Mouse (Mus musculus) lung, adult 2 months (tissue): ENCODE data around the gene Polr3gl.

ENCODE experiments used
- CTCF ChIP-seq: fragments of 200-500 bp; IDR thresholded peaks from 2 replicates; pipeline ENCODE4 v1.5.1; 2011; ENCODE audit warnings: mild to moderate bottlenecking, low read length, control low read depth; ENCODE audit not compliant: insufficient read depth
- POLR2A ChIP-seq: fragments of 200-500 bp; IDR thresholded peaks from 2 replicates; pipeline ENCODE4 v1.6.1; 2011; ENCODE audit warnings: low read depth, mild to moderate bottlenecking, control low read depth, low read length, borderline replicate concordance; ENCODE audit errors: extremely low read depth

DNA sequence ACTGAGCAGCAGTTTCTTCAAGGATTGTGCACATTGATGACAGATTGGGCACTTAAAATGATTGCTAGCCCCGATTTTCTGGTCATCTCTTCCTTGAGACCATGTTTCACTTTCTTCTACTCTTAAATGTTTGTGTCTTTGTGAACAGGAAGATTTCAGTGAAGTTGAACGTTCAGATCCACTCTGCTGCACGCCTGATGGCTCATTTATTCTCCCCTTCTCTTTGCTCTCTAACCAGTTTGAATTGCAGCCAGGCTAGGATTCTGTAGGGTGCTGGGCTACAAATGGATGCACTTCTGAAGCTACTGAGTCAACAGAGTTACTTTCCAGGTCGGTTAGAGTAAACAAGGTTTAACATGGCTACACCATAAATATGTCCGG, 8.7 kb upstream of the Polr3gl start:
- TF ChIP-seq CTCF (no peak), POLR2A (no peak)
